Mouse (Mus musculus): Measurements from ENCODE around the gene Lhfp.

DNA sequence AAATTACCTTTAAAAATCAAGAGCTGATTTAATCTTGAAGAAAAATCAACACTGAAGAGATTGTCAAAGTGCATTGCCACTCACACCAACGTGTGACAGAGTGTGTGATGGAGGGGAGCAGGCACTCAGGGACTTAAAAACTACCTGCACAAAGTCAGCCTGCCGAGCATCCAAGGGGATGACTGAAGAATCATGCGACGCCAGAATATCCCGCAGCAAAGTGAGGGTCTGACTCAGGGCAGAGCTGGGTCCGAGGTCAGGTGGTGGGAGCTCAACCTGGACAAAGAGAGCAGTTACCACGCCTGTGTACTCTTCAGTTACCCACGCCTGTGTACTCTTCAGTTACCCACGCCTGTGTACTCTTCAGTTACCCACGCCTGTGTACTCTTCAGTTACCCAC lies 48.0 kb upstream of the Lhfp start:
- TF ChIP-seq CTCF (IDR thresholded peaks at IDR 0.05; ENCODE audit: low read depth) (no peak), EP300 (optimal IDR thresholded peaks at IDR 0.05) (no peak)
